Mouse (Mus musculus): ENCODE measurements around the gene Tatdn2.

Tatdn2 gene

DNA sequence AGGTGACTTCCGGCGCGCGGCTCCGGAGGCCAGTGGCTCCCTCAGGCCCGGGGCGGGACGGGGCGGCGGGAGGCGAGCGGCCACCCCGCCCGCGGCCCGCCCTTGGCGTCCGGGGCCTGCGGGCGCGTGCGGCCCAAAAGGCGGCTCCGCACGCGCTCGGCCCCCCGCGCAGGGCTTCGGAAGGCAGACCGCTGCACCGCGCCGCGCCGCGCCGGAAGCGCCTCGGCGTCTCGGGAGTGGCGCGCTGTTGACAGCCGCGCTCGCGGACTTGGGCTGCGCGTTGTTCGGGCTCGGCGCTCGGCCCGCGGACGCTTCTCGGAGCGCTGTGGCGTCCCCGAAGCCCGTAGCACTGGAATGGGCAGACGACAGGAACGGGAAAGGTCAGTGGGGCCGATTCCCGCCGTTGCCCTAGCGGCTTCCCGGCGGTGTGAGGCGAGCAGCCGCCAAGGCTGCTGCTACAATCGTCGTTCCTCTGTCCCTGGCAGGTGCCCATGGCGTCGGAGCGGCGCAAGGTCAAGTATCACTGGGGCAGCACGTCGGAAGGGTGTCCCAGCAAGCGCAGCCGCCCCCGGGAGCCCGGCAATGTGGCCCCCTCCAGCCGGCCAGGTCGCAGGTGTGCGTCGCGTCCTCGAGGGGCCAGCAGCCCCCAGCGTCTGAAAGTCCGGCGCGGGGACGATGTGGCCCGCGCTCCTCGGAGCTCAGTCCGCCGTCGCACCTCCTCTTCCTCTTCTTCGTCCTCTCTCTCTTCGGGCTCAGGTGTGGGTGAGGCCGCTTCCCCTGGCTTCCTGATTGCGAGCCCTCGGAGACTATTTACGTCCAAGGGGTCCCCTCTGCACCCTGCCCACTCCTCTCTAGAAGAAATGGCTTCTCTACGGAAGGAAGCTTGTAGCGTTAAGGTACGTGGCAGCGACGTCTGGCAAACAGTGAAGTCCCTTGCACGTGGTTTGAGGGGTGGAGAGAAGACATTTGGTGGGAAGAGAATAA, 664 bp downstream of the Tatdn2 start:
- in situ Hi-C loops (cut with MboI, MseI): no loop called here

DNA sequence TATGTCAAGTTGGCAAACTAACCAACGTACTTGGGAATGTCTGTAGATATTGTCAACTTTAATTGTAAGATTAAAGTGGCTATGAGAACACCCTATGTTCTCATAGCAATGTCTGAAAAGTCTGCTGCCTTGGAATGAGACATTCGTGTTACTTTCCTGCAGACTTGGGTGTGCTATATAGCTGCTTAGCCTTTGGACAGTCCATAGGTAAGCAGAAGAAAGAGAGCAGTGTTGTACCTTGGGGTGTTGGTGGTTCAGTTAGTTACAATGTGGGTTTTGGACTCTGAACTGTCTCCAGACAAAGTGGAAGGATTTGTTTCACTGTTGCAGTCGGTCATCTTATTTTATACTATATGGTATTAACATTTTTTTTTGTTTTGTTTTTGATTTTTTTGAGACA, 15.9 kb downstream of the Tatdn2 start:
- in situ Hi-C loops (cut with MboI, MseI): loop anchor here (25.0 kb wide), 2 partner anchors 575 to 600 kb away; no protein-coding TSS in a partner anchor

DNA sequence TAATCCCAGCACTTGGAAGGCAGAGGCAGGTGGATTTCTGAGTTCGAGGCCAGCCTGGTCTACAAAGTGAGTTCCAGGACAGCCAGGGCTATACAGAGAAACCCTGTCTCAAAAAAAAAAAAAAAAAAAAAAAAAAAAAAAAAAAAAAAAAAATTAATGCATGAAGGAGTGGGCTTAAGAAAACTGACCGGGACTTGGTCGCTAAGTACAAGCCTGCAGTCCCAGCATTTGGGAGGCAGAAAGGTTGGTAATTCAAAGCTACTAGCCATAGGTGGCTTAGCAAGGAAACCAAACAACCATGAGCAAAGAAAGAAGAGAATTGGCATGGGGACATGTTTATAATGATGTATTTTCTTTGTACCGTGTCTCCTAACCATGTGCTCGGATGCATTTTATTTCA, 16.5 kb downstream of the Tatdn2 start:
- in situ Hi-C loops (cut with MboI, MseI): loop anchor here (25.0 kb wide), 2 partner anchors 576 to 601 kb away; no protein-coding TSS in a partner anchor

DNA sequence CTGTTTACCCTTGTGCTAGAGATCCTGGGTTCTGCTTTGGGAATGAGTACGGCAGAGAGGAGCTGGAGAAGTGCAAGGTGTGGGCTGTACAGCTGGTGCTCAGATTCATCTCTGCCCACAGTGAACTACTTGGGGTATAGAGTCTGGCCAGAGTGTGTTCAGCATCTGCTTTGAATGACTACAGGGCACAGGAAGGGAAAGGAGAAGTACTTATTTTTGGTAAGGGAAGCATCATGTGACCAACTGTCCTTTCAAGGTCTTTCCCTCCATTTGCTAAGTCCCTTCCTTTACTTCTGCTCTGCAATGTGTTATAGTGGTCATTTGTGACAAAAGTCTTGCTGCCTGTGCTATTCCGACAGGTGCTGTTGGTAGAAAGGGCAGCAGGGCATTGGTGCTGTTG, 17.4 kb downstream of the Tatdn2 start:
- in situ Hi-C loops (cut with MboI, MseI): loop anchor here (25.0 kb wide), 2 partner anchors 577 to 602 kb away; no protein-coding TSS in a partner anchor

DNA sequence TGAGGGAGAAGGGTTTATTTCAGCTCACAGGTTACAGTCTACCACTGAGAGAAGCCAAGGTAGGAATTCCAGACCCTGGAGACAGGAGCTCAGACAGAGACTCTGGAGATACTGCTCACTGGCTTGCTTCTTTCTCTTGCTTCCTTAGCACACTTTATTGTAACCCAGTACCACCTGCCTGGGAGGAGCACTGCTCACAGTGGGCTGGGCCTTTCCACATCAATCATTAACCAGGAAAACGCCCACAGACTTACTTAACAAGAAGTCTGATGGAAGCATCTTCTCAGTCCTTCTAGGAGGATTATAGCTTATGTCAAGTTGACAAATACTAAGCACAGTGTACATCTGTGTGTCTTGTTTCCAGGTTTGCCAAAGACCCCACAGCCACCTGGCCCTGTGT, 17.9 kb downstream of the Tatdn2 start:
- in situ Hi-C loops (cut with MboI, MseI): loop anchor here (25.0 kb wide), 2 partner anchors 577 to 602 kb away; no protein-coding TSS in a partner anchor

DNA sequence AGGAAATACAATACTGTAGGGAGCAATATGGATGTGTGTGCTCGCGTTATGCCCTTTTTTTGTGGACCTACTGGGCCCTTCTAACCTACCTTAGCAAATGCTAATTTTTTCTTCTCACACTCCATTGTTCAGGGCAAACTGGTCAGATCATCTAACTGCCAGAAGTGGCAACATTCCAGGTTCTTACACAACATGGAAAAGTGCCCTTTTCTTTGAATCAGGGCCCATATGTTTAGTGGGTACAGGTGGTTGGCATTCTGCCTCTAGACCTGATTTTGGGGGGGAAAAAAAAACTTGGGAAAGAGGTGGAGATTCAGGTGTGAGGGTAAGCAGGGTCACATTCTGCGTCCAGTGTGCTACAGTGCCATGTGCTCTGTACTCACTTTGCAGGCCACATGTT, 20.7 kb downstream of the Tatdn2 start:
- in situ Hi-C loops (cut with MboI, MseI): loop anchor here (25.0 kb wide), 2 partner anchors 580 to 605 kb away; no protein-coding TSS in a partner anchor

DNA sequence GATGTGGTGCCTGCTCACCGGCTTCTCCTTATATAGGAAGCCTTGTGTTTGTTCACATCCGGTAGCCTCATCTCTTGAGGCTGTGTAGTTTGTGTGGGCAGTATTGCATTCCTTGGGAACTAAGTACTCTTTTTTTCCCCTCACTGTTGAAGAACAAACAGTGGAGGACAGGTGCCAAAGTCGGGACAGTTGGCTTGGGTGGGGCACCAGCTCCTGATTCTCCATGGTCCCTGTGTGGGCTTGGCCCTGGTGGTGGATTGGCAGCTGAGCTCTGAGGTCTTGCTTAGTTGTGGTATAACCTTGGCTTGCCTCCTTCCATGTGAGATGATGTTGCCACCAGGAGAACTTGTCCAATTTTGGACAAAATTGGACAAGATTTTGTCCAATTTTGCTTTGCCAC, 23.0 kb downstream of the Tatdn2 start, which contains the start of gene Ghrl:
Ghrl (minus strand) TSS at position 3 of the 400 bp plus-strand sequence.
- in situ Hi-C loops (cut with MboI, MseI): loop anchor here (25.0 kb wide), 2 partner anchors 583 to 608 kb away; no protein-coding TSS in a partner anchor

DNA sequence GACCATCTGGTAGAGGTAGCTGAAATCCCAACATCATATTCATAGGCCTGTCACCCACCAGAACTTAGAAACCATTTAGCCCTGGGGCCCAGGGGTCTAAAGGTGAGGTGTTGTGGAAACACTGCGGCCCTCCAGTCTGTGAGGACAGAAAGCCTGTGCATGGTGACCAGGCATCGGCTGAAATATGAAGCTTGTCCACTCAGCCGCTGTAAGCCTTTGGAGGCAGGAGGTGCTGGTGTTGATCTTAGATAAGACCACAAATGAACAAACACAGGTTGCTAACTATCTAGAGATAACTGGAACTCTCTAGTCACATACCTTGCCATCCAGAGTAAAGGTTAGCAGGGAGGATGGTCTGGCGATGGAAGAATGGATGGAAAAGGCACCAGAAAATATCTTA, 24.2 kb downstream of the Tatdn2 start:
- in situ Hi-C loops (cut with MboI, MseI): loop anchor here (25.0 kb wide), 2 partner anchors 584 to 609 kb away; no protein-coding TSS in a partner anchor

DNA sequence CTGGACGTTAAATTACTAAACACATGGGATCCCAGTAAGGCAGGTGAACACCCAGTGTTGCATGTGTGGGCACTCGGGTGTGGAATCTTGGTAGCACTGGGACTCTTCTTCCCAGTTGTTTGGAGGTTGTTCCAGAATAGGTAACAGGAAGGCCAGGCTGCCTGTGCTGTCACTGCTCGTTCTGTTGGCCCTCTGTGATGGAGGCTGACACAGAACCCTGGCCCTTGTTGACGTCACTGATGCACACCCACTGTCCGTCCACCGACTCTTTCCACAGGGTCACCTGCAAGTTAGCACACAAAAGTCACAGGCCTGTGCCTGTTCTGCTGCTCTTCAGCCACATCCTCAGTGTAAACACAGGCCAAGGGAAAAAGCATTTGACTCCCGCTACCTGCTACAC, 31.3 kb downstream of the Tatdn2 start:
- in situ Hi-C loops (cut with MboI, MseI): no loop called here

DNA sequence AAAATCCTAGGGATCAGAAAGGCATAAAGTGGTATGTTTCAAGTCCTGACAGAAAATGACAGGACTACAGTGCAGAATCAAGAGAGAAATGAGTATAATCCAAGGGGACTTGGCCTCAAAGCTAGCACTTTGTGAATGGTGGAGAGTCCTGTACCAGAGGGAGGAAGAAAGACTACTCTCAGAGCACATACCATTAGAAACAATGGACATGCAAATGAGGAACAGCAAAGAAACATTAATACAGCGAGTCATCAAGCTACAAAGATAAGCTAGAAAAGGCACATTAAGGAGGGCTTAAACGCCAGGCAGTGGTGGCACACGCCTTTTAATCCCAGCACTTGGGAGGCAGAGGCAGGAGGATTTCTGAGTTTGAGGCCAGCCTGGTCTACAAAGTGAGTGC, 34.4 kb downstream of the Tatdn2 start:
- in situ Hi-C loops (cut with MboI, MseI): no loop called here

DNA sequence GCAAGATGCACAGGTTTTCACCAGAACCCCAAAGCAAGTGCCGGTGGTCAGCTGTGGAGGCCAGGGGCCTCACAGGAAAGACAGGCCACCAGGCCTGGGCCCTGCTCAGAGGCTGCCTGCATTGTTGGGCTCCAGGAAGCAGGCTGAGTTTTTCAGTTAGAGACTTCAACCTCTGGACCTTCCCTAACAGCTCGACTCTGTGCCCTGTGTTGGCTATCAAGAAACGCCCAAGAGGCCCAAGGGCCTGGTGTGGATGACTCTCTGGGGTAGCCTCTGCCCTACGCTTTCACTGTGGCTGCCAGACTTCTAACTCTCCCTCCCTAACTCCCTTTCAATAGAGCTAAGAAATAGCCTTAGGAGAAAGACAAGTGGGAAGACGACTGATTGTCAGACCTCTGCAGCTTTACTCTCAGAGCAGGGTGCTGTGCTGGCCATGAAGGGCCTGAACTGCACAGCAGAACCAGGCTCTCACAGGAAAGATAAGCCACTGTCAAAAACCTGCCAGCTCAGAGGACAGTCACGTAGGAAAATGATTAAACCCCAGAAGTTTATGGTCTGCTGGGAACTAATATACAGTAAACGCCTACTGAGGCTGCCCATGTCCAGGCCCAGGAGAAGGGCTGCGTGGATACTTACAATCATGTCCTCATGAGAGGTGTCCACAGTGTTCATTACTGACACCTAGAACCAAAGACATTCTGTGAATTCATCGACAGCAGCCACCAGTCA, 40.6 kb downstream of the Tatdn2 start:
- in situ Hi-C loops (cut with MboI, MseI): no loop called here

DNA sequence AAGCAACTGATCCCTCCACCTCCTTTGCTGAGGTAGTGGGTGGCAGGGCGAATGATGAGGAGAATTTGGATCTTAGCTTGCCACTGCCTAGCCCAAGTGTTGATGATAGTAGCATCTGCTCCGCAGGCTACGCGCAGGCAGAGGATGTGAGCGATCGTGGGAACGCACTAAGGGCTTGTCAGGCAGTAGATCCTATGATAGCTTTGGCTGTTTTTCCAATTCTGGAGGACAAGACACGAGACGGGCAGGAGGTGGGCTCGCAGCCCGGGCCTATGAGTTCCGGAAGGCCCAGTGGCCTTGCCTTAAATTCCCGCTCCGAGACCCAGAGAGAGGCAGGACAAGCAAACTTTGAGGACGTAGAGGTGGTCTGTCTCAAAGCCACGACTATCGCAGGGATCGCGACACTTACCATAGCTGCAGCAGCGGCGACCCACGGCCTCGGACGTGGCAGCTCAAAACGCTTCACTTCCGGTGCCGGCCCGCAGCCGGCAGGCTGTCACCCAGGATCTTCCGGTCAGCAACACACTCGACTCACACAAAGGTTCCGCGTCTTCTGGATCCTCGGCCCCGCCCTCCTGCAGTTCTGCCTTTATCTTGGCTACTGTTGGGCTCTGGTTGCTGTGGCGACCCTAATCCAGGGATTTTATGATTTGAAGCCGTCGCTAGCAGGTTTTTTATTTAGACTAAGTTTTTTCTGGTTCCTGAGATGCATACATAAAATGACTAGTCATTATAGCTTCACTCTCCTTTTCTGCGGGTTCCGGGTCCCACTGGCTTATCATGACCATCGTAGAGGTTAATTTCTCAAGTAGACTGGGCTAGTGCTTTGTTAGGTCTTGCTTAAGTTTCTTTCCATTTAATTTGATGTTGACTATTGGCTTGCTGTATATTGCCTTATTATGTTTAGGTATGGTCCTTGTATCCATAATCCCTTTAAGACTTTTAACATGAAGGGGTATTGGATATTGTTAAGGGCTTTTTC, 43.7 kb downstream of the Tatdn2 start, which contains the start of gene Sec13:
Sec13 (minus strand) TSS at position 508 of the 982 bp plus-strand sequence.
- in situ Hi-C loops (cut with MboI, MseI): no loop called here

DNA sequence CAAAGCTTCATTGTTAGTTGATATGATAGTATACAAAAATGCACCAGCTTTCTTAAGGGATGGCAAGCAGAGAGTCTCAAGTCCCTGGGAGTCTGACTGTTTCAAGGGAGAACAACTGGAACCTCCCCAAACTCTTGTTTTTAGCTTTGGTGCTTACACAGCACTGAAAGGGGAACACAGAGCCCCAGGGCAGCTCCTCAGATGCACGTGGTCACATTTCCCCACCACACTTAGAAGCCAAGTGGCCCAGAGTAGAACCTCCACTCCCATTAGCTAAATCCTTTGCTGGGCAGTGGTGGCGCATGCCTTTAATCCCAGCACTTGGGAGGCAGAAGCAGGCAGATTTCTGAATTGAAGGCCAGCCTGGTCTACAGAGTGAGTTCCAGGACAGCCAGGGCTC, 44.6 kb downstream of the Tatdn2 start:
- in situ Hi-C loops (cut with MboI, MseI): no loop called here

DNA sequence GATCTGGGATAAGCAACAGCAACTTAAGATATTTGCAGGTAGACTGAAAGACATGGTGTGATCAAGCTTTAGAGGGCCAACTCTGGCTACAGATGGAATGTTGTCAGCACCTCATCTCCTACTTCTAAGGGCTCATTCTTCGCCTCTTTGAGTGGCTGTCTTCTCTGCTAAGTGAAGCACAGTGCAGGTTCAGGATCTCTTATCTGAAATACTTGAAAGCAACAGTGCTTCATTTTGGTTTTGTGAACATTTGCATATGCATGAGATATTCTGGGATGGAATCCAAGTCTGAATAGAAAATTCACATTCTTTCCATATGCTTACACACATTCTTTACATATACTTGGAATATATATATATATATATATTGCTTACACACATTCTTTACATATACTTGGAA, 45.5 kb downstream of the Tatdn2 start:
- in situ Hi-C loops (cut with MboI, MseI): no loop called here

DNA sequence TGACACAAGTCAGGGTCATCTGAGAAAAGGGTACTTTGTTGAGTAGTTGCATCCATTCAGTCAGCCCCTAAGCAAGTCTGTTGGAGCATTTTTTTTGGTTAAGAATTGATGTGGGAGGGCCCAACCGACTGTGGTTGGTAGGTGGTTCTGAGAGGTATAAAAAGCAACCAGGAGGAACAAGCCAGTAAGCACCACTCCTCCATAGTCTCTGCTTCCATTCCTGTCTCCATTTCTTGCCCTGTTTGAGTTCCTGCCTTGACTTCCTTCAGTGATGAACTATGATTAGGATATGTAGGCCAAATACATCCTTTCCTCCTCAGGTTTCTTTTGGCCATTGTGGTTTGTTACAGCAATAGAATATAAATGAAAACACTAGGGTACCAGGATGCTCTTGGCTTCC, 46.3 kb downstream of the Tatdn2 start:
- in situ Hi-C loops (cut with MboI, MseI): no loop called here

DNA sequence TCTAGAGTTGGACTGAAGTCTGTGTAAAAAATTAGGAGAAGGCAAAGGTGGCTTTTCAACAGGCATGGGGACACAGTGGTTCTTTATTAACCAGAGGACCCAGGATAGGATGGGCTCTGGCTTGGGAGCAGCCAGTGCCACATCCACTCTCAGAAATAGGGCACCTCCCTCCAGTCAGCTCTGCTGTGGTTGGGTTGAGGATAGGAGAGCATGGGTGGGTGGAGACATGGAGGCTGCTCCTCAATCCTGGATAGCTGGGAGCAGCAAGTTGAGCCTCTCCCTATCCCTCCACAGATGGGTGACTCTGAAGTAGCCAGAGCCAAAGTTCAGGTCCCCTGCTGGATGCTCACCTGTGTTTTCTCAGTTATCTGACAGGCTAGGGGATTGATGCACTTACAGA, 48.3 kb downstream of the Tatdn2 start:
- in situ Hi-C loops (cut with MboI, MseI): no loop called here

DNA sequence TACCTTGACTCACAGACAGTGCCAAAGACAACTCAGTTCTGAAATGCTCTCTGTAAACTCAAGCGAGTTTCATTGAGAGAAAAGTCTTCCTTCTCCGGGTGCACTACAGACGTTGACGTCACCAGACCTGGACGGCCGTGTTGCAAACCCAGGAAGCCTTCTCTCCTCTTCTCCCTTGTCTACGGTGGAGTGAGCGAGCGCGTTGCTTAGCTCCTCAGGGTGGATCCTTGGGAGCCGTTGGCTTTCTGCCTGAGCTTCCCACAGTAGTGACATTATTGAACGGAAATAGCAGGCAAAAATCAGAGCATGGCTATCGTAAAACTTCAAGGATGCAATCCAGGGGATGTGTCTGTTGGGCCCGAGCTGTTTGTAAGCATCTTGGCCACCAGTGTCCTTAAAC, 50.4 kb downstream of the Tatdn2 start:
- in situ Hi-C loops (cut with MboI, MseI): no loop called here

DNA sequence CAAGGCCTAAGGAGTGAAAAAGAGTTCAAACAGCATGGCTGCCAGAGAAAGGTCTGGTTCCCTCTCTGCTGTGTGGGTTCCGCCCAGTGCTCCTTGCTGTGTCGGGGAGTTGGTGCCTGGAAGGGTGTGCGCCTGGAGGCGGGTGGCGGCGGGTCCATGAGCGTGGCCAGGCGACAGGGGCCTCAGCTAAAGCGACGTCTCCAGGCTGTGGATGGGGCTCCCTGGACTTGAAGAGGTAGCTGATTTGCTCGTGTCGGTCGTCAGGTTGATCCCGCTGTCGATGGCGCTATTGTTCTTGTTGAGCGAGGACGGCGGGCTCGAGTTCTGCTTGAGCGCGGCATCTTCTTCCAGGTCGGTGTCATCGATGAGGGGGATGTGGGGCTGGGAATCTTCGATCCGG, 51.5 kb downstream of the Tatdn2 start:
- in situ Hi-C loops (cut with MboI, MseI): no loop called here

DNA sequence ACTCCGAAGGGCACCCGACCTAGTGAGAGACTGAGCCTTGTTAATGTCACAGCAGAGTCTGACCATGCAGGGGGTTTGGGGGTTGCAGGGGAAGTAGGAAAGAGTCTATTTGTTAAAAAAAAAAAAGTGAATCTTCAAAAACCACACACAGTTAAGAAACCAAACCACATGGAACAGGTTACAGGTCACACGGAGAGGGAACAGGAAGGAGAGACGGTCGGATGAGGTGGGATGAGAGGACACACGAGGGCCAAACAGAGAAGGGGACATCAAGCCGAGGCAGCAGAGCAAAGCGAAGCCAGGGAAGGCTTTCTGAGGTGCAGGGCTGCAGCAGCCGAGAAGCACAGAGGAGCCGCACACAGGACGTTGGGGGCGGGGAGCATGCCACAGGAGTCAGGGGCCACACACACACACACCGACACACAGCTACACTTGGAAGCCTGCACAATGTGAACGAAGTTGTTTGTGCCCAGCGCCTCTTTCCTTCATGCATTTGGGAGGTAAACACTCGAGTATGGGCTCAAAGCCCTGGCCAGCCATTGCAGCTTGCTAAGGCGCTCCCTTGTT, 52.4 kb downstream of the Tatdn2 start:
- in situ Hi-C loops (cut with MboI, MseI): no loop called here

Measured in T-helper 17 cell (primary cell).